Mouse (Mus musculus): ENCODE measurements at regions not wholly inside any gene's neighbourhood (a gene's known extent, or its start where the extent isn't known, plus 50 kb on each side); places are given as distances from the start of the nearest gene placed in this dataset.

- no peak for TF ChIP-seq POLR2A (IDR thresholded peaks at IDR 0.05; ENCODE audit: low read depth, low read length)
- TF ChIP-seq CTCF (conservative IDR thresholded peaks at IDR 0.05; ENCODE audit: insufficient read depth, insufficient read length, low read depth, low read length) = no peak
These were observed 164.5 kb upstream of the Glra1 start for GRCm38 (mm10) chr11:55772538-55772937.
